Mouse (Mus musculus) R1 (cell line): Measurements from ENCODE around the gene Orai2.
"Not testable (repeated sequence)": the region's sequence is repeated elsewhere in the genome, so short reads cannot be mapped to it uniquely, and the experiment has no call there.

Experiments
- DNase-seq: peaks from one replicate; pipeline ENCODE4 v3.0.0-alpha.2; 2018; ENCODE audit warnings: low read depth, low spot score

Orai2 gene

DNA sequence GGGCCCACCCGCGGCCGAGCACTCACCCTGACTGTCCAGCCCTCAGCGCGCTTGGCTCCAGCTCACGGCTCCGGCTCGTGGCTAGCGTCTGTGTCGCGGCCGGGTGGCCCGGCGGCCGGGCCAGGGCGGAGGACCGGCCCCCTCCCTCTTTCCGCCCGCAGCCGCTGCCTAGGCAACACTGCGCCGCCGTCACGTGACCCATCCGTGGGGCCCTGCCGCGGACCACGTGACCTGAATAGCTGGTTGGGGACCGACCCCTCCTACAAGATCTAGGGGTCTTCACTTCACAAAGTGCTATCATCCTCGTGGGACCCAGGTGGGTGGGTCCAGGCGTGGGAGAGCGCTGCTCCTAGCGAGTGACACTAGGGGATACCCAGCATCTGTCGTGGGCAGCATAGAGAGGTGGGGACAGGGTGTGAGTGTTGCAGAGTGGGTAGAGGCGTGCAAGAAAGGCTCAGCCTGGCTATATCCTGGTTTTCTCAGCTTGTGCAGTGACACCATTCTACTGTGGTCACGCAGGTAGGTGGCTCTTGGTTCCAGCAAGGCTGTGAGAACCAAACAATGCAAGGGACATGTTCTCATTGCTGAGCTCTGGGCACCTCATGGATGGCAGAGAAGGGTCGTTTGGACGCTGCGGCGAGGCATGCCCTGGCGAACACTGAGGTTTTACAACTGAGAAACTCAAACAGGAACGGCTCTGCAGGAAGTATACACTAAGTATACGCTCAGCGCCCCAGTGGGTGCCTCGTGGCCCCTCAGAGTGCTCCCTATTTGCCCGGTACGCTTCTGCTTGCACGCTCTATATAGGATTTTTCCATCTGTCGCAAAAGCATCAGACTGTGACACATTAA lies at the start of gene Orai2:
Orai2 (minus strand) TSS at position 202 of the 851 bp plus-strand sequence.
- peak; percentile 49 for DNase-seq

GRCm38 (mm10) chr5:136218585-136218984 lies 48.1 kb upstream of the Orai2 start:
- DNase-seq: no peak

DNA sequence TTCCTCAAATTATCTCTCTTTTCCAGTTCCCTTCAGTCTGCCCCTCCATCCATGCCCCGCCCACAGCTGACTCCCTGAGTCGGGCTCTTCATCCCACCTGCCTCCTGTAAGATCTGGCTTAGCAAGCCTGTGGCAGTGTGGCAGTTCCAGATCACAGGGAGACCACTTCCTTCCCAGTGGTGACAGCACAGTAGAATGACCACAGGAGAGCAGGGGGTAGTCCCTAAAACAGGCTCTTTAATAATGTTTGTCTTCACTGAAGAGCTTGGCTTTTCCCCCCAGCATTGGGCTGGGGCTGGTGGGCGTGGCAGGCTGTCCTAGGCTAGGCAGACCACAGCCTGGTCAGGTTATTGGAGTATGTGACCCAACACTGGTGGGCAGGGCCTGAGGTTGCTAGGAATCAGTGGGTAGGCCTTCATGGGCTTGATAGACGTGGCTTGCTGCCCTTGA lies 47.4 kb upstream of the Orai2 start:
- DNase-seq: no peak

DNA sequence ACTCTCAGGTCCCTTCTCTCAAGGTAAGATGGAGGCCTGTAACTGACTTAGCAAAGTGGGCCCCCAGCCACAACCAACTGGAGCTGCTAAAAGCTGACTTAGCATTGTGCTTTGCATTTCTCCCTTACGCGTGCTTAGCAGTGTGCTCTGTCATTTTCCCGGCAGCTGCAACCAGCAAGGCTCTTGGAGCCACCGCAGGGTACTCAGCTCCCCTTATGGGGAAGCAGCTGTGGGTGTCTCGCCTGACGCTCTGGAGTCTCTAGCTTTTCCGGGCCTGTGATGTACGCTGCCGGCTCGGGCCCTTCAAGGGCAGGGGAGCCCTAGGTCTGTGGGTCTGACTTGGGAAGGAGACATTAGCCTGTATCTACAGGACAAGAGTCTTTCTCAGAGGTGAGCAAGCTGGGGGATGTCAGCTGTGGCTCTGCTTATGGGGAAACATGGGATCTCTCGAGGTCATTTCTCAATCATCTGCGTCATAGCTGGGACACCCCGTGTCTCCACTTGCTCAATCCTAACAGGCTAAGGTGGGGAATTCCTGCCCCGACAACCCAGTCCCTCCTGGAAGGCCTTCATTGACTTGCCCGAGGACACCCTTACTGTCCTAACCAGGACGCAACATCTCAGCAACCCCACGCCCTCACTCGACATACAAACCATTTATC lies 46.6 kb upstream of the Orai2 start:
- DNase-seq: no peak

- no peak for DNase-seq
These were observed 45.4 kb upstream of the Orai2 start for GRCm38 (mm10) chr5:136215958-136216357.

DNA sequence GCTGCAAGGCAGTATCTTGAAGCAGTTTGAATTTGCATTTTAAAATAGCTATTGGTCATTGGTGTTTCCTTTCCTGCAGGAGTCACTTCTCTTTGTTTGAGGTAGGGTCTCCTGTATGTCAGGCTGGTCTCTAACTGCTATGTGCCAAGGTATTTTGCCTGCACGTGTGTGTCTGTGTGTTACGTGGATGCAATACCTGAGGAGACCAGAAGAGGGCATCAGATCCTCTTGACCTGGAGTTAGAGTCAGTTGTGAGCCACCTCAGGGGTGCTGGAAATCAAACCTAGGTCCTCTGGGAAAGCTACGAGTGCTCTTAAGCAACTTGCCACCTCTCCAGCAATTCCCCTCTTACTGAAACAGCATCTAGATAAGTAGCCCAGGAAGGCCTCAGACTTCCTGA lies 44.7 kb upstream of the Orai2 start:
- peak; percentile 66 for DNase-seq

DNA sequence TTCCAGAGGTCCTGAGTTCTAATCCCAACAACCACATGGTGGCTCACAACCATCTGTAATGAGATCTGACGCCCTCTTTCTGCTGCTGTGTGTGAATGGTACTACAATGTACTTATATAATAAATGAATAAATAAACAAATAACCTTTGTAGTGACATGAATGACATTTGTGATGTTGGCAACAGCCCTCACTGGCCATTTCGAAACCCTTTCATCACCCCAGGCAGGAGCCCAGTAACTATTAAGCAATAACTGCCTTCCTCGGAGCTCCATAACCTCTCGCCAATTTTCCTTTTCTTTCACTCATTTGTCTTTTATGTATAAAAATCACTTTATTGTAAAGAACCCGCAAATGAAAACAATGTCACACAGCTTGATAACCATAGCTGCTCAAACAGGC lies 43.2 kb upstream of the Orai2 start:
- DNase-seq: no peak

DNA sequence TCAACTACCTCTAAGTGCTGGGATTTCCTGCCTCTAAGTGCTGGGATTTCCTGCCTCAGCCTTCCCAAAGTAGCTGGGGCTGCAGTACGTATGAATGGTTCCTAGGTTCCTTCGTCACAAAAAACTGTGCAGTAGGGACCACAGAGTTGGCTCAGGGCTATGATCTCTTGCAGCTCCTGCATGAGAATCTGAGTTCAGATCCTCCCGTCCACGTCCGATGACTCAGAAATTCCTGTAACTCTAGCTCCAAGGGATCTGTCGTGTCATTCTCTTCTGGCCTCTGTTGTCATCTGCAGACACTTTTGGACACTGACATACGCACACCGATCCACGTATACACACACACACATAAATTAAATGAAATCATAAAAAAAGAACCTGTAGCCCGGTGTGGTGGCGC lies 42.2 kb upstream of the Orai2 start:
- DNase-seq: no peak

DNA sequence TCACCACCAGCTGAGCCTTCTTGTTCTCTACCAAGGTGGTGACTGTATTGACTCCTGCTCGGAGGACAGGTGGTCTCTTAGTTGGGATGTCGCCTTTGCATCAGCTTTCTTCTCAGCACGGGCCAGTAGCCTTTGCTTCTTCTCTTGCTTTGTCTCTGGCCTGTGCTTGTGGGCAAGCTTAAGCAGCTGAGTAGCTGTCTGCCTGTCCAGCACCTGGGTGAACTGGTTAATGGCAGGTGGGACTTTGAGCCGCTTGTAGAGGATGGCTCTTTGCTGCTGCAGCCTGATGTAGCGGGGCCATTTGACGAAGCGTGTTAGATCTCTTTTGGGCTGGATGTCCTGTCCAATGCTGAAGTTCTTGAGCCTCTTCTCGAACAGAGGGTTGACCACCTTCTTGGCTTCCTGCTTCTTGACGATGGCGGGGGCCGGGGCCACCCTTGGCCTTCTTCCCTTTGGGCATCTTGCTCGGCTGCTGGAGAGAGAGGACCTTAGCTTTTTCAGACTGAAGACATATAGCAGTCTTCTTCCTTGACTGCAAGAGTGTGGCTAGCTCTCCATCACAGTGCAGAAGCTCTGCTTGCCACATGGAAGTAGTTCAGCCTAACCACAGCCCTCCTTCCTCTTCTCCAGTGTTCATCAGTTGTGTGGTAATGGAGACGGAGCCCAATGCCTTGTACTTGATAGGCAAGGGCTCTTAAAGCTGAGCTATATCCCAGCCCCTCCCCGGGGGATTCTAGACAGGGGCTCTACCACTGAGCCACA lies 41.0 kb upstream of the Orai2 start:
- DNase-seq: not testable (repeated sequence)

DNA sequence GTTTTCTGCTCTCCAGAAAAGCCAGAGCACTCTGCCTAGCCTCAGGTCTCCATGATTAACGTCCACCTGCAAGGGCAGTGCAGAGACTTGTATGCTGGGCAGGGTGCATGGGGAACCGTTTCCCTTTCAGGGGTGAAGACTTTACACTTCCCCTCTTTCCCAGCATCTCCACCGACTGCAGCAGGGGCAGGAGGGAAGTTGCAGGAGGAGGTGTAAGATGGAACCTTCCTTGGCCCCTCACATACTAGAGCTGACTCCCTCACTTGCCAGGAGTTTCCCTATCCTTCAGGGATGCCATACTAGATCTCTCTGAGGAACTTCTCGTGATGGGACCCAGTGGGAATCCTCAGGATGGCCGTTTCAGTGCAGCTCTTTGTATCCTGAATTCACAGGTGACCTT lies 40.0 kb upstream of the Orai2 start:
- DNase-seq: no peak

DNA sequence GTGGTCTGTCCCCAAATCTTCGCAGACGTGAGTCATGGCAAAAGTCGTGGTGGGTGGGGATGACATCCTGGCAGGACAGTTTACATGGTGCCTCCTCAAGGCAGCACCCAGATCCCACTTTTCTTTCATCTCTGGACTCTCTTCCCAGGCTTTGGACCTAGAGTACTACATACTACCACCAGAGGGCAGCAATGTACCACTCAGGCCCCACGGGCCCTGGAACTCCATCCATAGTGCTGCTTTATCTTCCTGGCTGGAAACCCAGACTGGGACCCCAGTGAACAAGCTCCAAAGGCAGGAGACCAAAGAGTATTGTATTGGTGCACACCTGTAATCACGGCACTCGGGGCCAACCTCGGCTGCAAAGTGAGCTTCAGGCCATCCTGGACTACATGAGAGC lies 31.3 kb upstream of the Orai2 start:
- peak; percentile 86 for DNase-seq

DNA sequence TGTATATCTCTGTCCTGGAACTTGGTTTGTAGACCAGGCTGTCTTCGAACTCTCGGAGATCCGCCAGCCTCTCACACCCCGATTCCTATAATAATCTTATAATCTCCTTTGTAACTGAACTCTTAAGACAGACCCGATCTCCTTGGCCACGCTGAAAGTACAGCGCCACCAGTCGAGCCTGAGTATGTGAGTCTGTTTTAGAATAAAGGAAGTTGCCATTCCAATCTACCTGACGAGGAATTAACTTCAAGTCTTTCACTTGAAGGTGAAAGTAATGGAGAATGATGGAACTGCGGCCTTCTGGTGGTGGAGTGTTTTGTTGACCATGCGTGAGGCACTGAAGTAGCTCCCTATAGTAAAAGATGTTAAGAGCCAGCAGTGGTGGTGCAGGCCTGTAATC lies 29.0 kb upstream of the Orai2 start:
- peak; percentile 18 for DNase-seq

DNA sequence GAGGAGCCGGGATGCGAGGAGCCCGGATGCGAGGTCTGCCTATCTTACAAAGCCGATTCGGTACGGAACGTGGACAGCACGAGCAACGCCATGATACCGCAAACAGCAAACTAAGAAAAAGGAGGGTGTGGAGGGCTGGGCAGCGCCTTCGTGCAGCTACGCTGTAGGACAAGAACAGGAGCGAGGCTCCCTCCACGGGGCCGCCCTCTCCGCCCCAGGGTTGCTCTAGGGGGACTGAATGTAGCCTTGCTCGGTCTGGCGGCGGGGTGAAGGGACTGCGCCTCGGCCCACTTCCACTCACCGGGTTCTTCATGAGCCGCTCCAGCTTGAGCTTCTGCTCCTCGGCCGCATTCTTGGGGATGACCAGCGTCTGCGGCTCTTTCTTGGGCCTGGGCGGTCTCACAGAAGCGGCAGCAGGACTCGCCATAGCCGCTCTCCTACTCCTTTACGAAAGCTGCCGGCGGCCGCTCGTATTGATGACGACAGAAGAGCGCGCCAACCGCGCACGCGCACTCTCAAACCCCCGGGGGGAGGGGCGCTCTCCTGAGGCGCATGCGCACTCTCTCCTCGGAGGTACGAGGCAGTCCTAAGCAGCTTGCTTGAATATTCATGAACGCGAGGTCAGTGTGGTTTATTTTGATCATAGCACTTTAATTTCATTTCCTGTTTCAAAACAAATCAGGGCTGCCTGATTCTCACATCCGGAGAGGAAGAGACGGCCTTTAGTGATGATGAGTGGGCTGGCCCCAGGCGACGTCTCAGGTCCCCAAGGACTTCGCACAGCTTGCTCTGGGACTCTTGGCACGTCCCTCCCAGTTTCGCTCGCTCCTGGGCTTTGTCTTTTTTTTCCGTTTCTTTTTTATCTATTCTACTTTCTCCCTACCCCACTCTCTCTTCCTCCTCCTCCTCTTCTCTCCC lies 28.2 kb upstream of the Orai2 start, which contains the start of gene Prkrip1:
Prkrip1 (minus strand) TSS at position 490 of the 918 bp plus-strand sequence.
- peak; percentile 97 for DNase-seq

DNA sequence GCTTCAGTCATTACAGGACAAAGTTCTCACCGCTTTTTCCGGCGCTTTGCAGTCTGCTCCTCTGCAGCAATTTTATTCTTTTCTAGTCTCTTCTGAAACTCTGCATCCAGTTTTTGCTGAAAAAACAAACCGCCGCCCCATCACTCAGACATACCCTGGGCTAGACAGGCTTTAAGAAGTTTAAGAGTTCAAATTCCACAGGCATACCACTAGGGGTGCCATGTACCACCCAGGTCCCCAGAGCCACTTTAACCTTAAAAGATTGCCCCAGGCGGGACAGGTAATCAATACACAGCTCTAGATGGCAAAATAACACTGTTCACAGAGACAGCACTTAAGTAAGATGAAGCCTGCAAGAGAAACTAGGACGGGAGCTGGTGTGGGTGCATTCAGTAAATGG lies 21.4 kb upstream of the Orai2 start:
- peak; percentile 46 for DNase-seq

GRCm38 (mm10) chr5:136186723-136187122 lies 16.2 kb upstream of the Orai2 start:
- peak; percentile 58 for DNase-seq

DNA sequence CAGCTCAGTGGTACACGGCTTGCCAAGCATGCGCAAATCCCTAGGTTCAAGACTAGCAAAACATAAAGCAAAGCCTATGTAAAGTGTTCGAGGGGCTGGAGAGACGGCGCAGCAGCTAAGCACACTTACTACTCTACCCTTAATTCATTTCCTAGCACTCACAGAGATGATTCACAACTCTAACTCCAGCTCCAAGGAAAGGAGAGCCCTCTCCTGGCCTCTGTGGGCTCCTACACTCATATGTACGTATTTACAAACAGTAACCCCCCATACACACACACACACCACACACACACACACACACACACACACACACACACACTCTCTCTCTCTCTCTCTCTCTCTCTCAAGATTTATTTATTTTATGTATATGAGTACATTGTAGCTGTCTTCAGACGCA lies 13.3 kb upstream of the Orai2 start:
- DNase-seq: no peak

DNA sequence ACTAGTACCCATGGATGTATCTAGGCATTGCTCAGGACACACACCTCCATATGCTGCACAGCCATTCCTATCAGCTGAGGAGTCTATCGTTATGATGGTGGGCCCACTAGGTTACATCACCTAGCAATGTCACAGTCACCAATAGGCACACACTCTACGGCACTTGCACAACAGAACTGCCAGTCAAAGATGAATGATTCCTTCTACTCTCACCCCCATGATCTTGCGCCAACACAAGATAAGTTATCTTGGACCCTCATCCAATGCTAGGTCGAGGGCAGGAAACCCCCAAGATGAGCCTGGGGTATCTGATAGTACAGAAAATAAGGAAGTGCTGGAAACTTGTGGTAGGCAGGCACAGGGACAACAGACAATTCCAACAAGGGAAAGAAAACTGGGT lies 12.3 kb upstream of the Orai2 start:
- DNase-seq: no peak

DNA sequence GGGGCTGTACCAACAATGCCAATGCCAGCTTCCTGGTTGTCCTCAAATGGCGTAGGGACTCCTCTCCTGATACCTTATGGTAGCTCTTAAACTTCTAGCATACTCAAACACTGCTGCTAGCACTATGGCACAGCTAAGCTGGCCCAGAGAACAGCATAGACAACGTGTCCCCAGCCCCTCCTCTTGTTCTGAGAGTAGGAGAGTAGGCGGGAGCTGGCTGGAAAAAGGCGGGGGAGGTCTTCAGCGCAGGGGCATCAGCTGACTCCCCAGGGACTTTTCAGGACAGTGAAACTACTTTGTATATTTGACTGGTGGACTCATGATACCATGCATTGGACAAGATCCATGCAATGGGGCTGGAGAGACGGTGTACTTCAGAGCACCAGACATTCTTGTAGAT lies 11.5 kb upstream of the Orai2 start:
- DNase-seq: no peak

DNA sequence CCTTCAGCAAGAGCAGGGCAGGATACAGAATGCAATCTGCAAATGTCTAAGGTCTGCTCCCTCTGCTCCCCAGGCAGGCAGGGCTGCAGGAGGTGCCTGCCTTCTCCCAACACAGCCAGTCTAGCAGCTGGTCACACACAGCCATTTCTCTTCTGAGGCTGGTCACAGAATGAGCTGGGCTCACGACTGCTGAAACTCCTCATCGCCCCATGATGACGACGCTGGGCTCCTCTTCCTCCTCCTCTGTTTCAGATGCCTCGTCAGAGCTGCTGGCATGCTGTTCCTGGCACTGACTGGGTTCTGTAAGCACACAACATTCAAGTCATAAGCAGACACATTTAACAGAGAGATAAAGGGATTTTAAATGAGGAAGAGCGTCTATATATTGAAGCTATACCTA lies 10.7 kb upstream of the Orai2 start:
- no peak for DNase-seq

DNA sequence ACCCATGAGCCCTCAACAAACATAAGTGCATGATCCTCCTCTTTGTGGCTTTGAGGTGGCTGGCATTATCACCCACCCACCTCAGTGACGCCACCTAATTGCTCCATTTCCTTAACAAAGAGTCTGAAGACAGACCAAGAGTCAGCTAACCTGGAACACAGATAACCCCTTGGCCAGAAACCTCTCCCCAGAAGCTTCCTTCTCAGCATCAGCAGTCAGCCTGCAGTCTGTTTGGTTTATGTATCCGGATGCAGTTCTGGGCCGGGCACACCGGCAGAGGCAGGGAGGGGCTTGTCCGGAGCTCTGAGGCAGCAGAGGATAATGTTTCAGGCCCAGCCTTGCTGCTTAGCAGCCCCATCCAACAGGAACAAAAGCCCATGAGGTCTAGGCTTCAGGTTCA lies 9.1 kb upstream of the Orai2 start:
- DNase-seq: peak; percentile 49
